Mouse (Mus musculus): ENCODE measurements at regions not wholly inside any gene's neighbourhood (a gene's known extent, or its start where the extent isn't known, plus 50 kb on each side); places are given as distances from the start of the nearest gene placed in this dataset.

- no peak for TF ChIP-seq MYOG (IDR thresholded peaks at IDR 0.05; ENCODE audit: control insufficient read depth in 1 of 3, insufficient read depth in 1 of 3, insufficient read length in 2 of 3, low read depth in 2 of 3)
- no peak for TF ChIP-seq POLR2AphosphoS2 (IDR thresholded peaks at IDR 0.05; ENCODE audit: insufficient read length, low read depth)
- peak in 2 of 3 experiments; percentile 56 to 79 for TF ChIP-seq MYOD1 (IDR thresholded peaks at IDR 0.05; ENCODE audit: control insufficient read depth in 1 of 3, insufficient read length in 2 of 3, low read depth in 2 of 3)
- H3K4me3 ChIP-seq = no peak overlapping the region
Observed at GRCm38 (mm10) chr11:7282188-7282587, 68.5 kb upstream of the Igfbp3 start.

GRCm38 (mm10) chr11:7281656-7282055, 67.9 kb upstream of the Igfbp3 start:
- Histone ChIP-seq H3K4me3 (no peak overlapping the region), H3K79me2 (ENCODE audit: control insufficient read depth, insufficient read depth) (no peaks in the 10 kb centered on the region), H3ac (ENCODE audit: control insufficient read depth, insufficient read length) (no peak overlapping the region), H3K36me3 (ENCODE audit: control insufficient read depth, insufficient read depth) (no peaks in the 10 kb centered on the region), H3K27me3 (ENCODE audit: control insufficient read depth, insufficient read depth, insufficient read length) (no peaks in the 10 kb centered on the region), H3K4me2 (ENCODE audit: low read depth) (no peak overlapping the region)
- TF ChIP-seq MAX (IDR thresholded peaks at IDR 0.05; ENCODE audit: low read depth) (no peak), TCF3 (IDR thresholded peaks at IDR 0.05; ENCODE audit: insufficient read length, low read depth) (no peak), REST (IDR thresholded peaks at IDR 0.05; ENCODE audit: insufficient read depth, insufficient read length) (no peak), MYOG (IDR thresholded peaks at IDR 0.05; ENCODE audit: control insufficient read depth in 1 of 3, insufficient read depth in 1 of 3, insufficient read length in 2 of 3, low read depth in 2 of 3) (no peak), TCF12 (IDR thresholded peaks at IDR 0.05; ENCODE audit: insufficient read depth, poor library complexity, severe bottlenecking) (no peak), USF1 (IDR thresholded peaks at IDR 0.05; ENCODE audit: low read depth) (no peak), SRF (IDR thresholded peaks at IDR 0.05; ENCODE audit: control insufficient read depth, insufficient read length, low read depth) (no peak), CEBPB (IDR thresholded peaks at IDR 0.05; ENCODE audit: insufficient read depth, poor library complexity, severe bottlenecking) (no peak), MYOD1 (IDR thresholded peaks at IDR 0.05; ENCODE audit: control insufficient read depth in 1 of 3, insufficient read length in 2 of 3, low read depth in 2 of 3) (no peak), POLR2A (IDR thresholded peaks at IDR 0.05; ENCODE audit: insufficient read length, low read depth) (no peak)

More at GRCm38 (mm10) chr11:7282188-7282587, 68.5 kb upstream of the Igfbp3 start:
- no peak overlapping the region for H3ac ChIP-seq (ENCODE audit: control insufficient read depth, insufficient read length)
- no peaks in the 10 kb centered on the region for H3K27me3 ChIP-seq (ENCODE audit: control insufficient read depth, insufficient read depth, insufficient read length)
- H3K4me2 ChIP-seq (ENCODE audit: low read depth) = no peak overlapping the region
- no peaks in the 10 kb centered on the region for H3K79me2 ChIP-seq (ENCODE audit: control insufficient read depth, insufficient read depth)
- H3K36me3 ChIP-seq (ENCODE audit: control insufficient read depth, insufficient read depth) = no peaks in the 10 kb centered on the region

GRCm38 (mm10) chr11:7279891-7280290, 66.2 kb upstream of the Igfbp3 start:
- H3ac ChIP-seq (ENCODE audit: control insufficient read depth, insufficient read length) = no peak overlapping the region
- H3K4me3 ChIP-seq = no peak overlapping the region
- no peak for TF ChIP-seq MAX (IDR thresholded peaks at IDR 0.05; ENCODE audit: low read depth)
- no peak for TF ChIP-seq E2F4 (IDR thresholded peaks at IDR 0.05; ENCODE audit: insufficient read depth)
- TF ChIP-seq MYOG (IDR thresholded peaks at IDR 0.05; ENCODE audit: control insufficient read depth in 1 of 3, insufficient read depth in 1 of 3, insufficient read length in 2 of 3, low read depth in 2 of 3) = no peak
- TF ChIP-seq CEBPB (IDR thresholded peaks at IDR 0.05; ENCODE audit: insufficient read depth, poor library complexity, severe bottlenecking) = no peak
- no peaks in the 10 kb centered on the region for H3K27me3 ChIP-seq (ENCODE audit: control insufficient read depth, insufficient read depth, insufficient read length)
- no peak overlapping the region for H3K4me2 ChIP-seq (ENCODE audit: low read depth)
- no peaks in the 10 kb centered on the region for H3K79me2 ChIP-seq (ENCODE audit: control insufficient read depth, insufficient read depth)
- H3K36me3 ChIP-seq (ENCODE audit: control insufficient read depth, insufficient read depth) = no peaks in the 10 kb centered on the region

- H3K4me3 ChIP-seq = no peak overlapping the region
- H3ac ChIP-seq (ENCODE audit: control insufficient read depth, insufficient read length) = no peak overlapping the region
- H3K4me2 ChIP-seq (ENCODE audit: low read depth) = no peak overlapping the region
- H3K27me3 ChIP-seq (ENCODE audit: control insufficient read depth, insufficient read depth, insufficient read length) = no peaks in the 10 kb centered on the region
- no peak for TF ChIP-seq POLR2AphosphoS2 (IDR thresholded peaks at IDR 0.05; ENCODE audit: insufficient read length, low read depth)
- no peak for TF ChIP-seq CEBPB (IDR thresholded peaks at IDR 0.05; ENCODE audit: insufficient read depth, poor library complexity, severe bottlenecking)
- H3K36me3 ChIP-seq (ENCODE audit: control insufficient read depth, insufficient read depth) = no peaks in the 10 kb centered on the region
- no peaks in the 10 kb centered on the region for H3K79me2 ChIP-seq (ENCODE audit: control insufficient read depth, insufficient read depth)
Observed at GRCm38 (mm10) chr11:7272543-7272942, 58.8 kb upstream of the Igfbp3 start.

- Histone ChIP-seq H3K27me3 (ENCODE audit: control insufficient read depth, insufficient read depth, insufficient read length) (no peaks in the 10 kb centered on the region), H3K36me3 (ENCODE audit: control insufficient read depth, insufficient read depth) (no peaks in the 10 kb centered on the region), H3K79me2 (ENCODE audit: control insufficient read depth, insufficient read depth) (no peaks in the 10 kb centered on the region), H3ac (ENCODE audit: control insufficient read depth, insufficient read length) (no peak overlapping the region), H3K4me3 (no peak overlapping the region), H3K4me2 (ENCODE audit: low read depth) (no peak overlapping the region)
- TF ChIP-seq USF1 (IDR thresholded peaks at IDR 0.05; ENCODE audit: low read depth) = no peak
- no peak for TF ChIP-seq MYOG (IDR thresholded peaks at IDR 0.05; ENCODE audit: control insufficient read depth in 1 of 3, insufficient read depth in 1 of 3, insufficient read length in 2 of 3, low read depth in 2 of 3)
- TF ChIP-seq E2F4 (IDR thresholded peaks at IDR 0.05; ENCODE audit: insufficient read depth) = no peak
- TF ChIP-seq MAX (IDR thresholded peaks at IDR 0.05; ENCODE audit: low read depth) = no peak
- TF ChIP-seq CEBPB (IDR thresholded peaks at IDR 0.05; ENCODE audit: insufficient read depth, poor library complexity, severe bottlenecking) = no peak
- no peak for TF ChIP-seq SRF (IDR thresholded peaks at IDR 0.05; ENCODE audit: control insufficient read depth, insufficient read length, low read depth)
- no peak for TF ChIP-seq MYOD1 (IDR thresholded peaks at IDR 0.05; ENCODE audit: control insufficient read depth in 1 of 3, insufficient read length in 2 of 3, low read depth in 2 of 3)
- no peak for TF ChIP-seq POLR2AphosphoS2 (IDR thresholded peaks at IDR 0.05; ENCODE audit: insufficient read length, low read depth)
Observed at GRCm38 (mm10) chr11:7270916-7271315, 57.2 kb upstream of the Igfbp3 start.

- Histone ChIP-seq H3ac (ENCODE audit: control insufficient read depth, insufficient read length) (no peak overlapping the region), H3K4me3 (no peak overlapping the region), H3K4me2 (ENCODE audit: low read depth) (no peak overlapping the region), H3K36me3 (ENCODE audit: control insufficient read depth, insufficient read depth) (no peaks in the 10 kb centered on the region), H3K27me3 (ENCODE audit: control insufficient read depth, insufficient read depth, insufficient read length) (no peaks in the 10 kb centered on the region), H3K79me2 (ENCODE audit: control insufficient read depth, insufficient read depth) (no peaks in the 10 kb centered on the region)
- TF ChIP-seq POLR2AphosphoS2 (IDR thresholded peaks at IDR 0.05; ENCODE audit: insufficient read length, low read depth) (no peak), SRF (IDR thresholded peaks at IDR 0.05; ENCODE audit: control insufficient read depth, insufficient read length, low read depth) (no peak), CEBPB (IDR thresholded peaks at IDR 0.05; ENCODE audit: insufficient read depth, poor library complexity, severe bottlenecking) (no peak), MYOD1 (IDR thresholded peaks at IDR 0.05; ENCODE audit: control insufficient read depth in 1 of 3, insufficient read length in 2 of 3, low read depth in 2 of 3) (no peak), TCF3 (IDR thresholded peaks at IDR 0.05; ENCODE audit: insufficient read length, low read depth) (no peak), MAX (IDR thresholded peaks at IDR 0.05; ENCODE audit: low read depth) (no peak), E2F4 (IDR thresholded peaks at IDR 0.05; ENCODE audit: insufficient read depth) (no peak), MYOG (IDR thresholded peaks at IDR 0.05; ENCODE audit: control insufficient read depth in 1 of 3, insufficient read depth in 1 of 3, insufficient read length in 2 of 3, low read depth in 2 of 3) (no peak), USF1 (IDR thresholded peaks at IDR 0.05; ENCODE audit: low read depth) (no peak)
Observed at GRCm38 (mm10) chr11:7263971-7264370, 50.2 kb upstream of the Igfbp3 start.
